8 mouse cellular contexts compared by ENCODE assay signal in the genomic region with DNA sequence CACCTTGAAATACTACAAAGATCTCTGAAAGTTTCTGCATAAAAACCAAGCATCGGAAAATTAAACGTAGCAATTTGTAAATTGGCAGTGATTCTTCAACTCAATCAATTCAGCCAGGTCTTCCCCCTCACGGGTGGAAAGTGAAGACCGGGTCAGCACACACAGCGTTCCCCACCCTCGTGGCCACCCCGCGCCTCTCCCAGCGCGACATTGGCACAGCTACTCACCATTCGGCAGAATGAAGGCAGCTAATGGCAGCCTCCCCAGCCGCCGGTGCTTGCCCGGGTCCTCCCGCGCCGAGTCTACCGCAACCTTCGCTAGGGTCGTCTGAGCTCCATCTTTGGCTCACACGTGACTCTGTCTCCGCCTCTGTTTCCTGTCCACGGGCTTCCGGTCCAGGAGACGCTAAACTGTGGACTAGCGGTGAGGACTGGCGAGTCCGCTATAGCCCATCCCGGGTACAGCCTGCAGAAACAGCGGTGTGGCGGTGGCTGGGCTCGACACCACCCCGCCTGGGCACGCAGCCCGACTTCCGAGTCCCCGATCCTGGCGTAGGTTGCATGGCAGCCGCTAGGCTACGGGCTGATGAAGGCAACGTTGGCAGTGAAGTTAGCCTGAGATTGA. TPM values are rescaled to one million over a fixed set of nuclear protein-coding genes. Genes with fewer than 3 reads are reported as not detected.
DNase-seq lines count a peak whose midpoint lies in the region; ATAC-seq and TF ChIP-seq lines count a peak whose summit lies in the region.

Gene Tmem126a (minus strand): TSS at position 385 of the 624 bp plus-strand sequence.

- H3K9ac ChIP-seq in hindbrain, postnatal 0 days (replicated peaks; ENCODE audit: low read length): peak within 1 kb of the TSS; percentile 66

- TF ChIP-seq CTCF in cortical plate, adult 2 months (IDR thresholded peaks at IDR 0.05; ENCODE audit: extremely low read depth, insufficient read depth, low read length): 0 out of 2 replicates have a peak, but pooled peaks have one; percentile 3
- peak; percentile 71 for TF ChIP-seq CTCF in hindbrain, postnatal 0 days (IDR thresholded peaks at IDR 0.05; ENCODE audit: low read depth)

- peaks cover 2% of the 10 kb centered on the region; the same call in 1 of the 2 replicates for H3K4me1 ChIP-seq in cortical plate, adult 2 months (ENCODE audit: control insufficient read depth, insufficient read depth, low read length)
- H3K4me1 ChIP-seq in hindbrain, postnatal 0 days (ENCODE audit: insufficient read depth, low read length): no peaks in the 10 kb centered on the region

- peak within 1 kb of the TSS; percentile 66 for H3K4me2 ChIP-seq in hindbrain, postnatal 0 days (ENCODE audit: low read depth, low read length)

- peak; percentile 99 for ATAC-seq in hindbrain, postnatal 0 days

- H3K27me3 ChIP-seq in hindbrain, postnatal 0 days (ENCODE audit: insufficient read depth, low read length): no peaks in the 10 kb centered on the region

- H3K4me3 ChIP-seq in cortical plate, adult 2 months (ENCODE audit: insufficient read depth, low read length): peak within 1 kb of the TSS; percentile 91
- peak within 1 kb of the TSS; percentile 74 for H3K4me3 ChIP-seq in hindbrain, postnatal 0 days (ENCODE audit: low read length)

- 0 out of 2 replicates have a peak, but pooled peaks cover 12% of the 10 kb centered on the region for H3K36me3 ChIP-seq in hindbrain, postnatal 0 days (ENCODE audit: insufficient read depth, low read length)

- WGBS in hindbrain, postnatal 0 days: under 1% methylated on average over 41 of the region's 41 CpGs

- H3K9me3 ChIP-seq in hindbrain, postnatal 0 days (ENCODE audit: low read length): no peaks in the 10 kb centered on the region

- DNase-seq in adipocyte (ENCODE audit: low spot score): peak; percentile 90
- DNase-seq in gastrocnemius, adult 8-10 months (ENCODE audit: low spot score in 2 of 2): peak; percentile 72 to 80
- peak; percentile 94 for DNase-seq in hindbrain, postnatal 0 days (ENCODE audit: low spot score)
- DNase-seq in left cerebral cortex, adult 18-20 months (ENCODE audit: low spot score in 2 of 2): peak; percentile 76 to 87
- peak; percentile 88 to 90 for DNase-seq in lung, postnatal 4 days
- peak; percentile 90 for DNase-seq in right cerebral cortex, adult 18-20 months
- peak; percentile 65 for DNase-seq in urinary bladder, adult 2 months (ENCODE audit: low spot score)

- peak; percentile 95 for TF ChIP-seq POLR2A in cortical plate, adult 2 months (IDR thresholded peaks at IDR 0.05; ENCODE audit: extremely low read depth, insufficient read depth, low read length)

- H3K27ac ChIP-seq in cortical plate, adult 2 months (ENCODE audit: insufficient read depth, low read length): peak within 1 kb of the TSS; percentile 99
- H3K27ac ChIP-seq in hindbrain, postnatal 0 days: peak within 1 kb of the TSS; percentile 94

RNA-seq across cellular contexts. Expression of gene Tmem126a, which starts in this region (rescaled TPM):
- 39.7 and 42.8 TPM in 2 replicates for polyA plus RNA-seq in cortical plate, adult 2 months (2012; rRNA removed)
- 100 to 1,000 TPM in 3 of 4 experiments, 10 to 100 TPM in 1; 98.1 to 124 (median 119) TPM for total RNA-seq in gastrocnemius, adult 8-10 months (2022)
- total RNA-seq in hindbrain, postnatal 0 days (2014; rRNA removed): 50.7 and 55.9 TPM in 2 replicates
- polyA plus RNA-seq in hindbrain, postnatal 0 days (2015; fragmentation: Nextera tagmentation; extraction: Ambion mirVana): 139 and 145 TPM in 2 replicates
- total RNA-seq in left cerebral cortex, adult 18-20 months (2021): 10 to 100 TPM; 38.2 to 41.6 TPM
- polyA plus RNA-seq in urinary bladder, adult 2 months (2012; rRNA removed): 44.5 and 51.2 TPM in 2 replicates

Comparison
In these comparisons a context has a peak if more than half of its experiments do, and no peak if none do; other contexts are left out.
1. Peak in every context shown above with its lines: DNase-seq, ATAC-seq, H3K4me3 ChIP-seq and H3K27ac ChIP-seq.